Mouse (Mus musculus) olfactory bulb, adult 2 months (tissue): ENCODE results near the gene Edil3.

Experiments used
- CTCF ChIP-seq: fragments of 200-500 bp; IDR thresholded peaks from 2 replicates; pipeline ENCODE4 v1.5.1; 2012; ENCODE audit warnings: low read depth, mild to moderate bottlenecking, low read length, moderate library complexity; ENCODE audit not compliant: insufficient read depth
- POLR2A ChIP-seq: fragments of 200-500 bp; IDR thresholded peaks from 2 replicates; pipeline ENCODE4 v1.6.1; 2012; ENCODE audit warnings: mild to moderate bottlenecking, low read depth, low read length, moderate library complexity; ENCODE audit not compliant: insufficient read depth

GRCm38 (mm10) chr13:89151878-89152277, 330.6 kb downstream of the Edil3 start:
- no peak for TF ChIP-seq CTCF
- no peak for TF ChIP-seq POLR2A
